Mouse (Mus musculus): Measurements from ENCODE around the gene Pik3cg. TPM values are rescaled to one million over a fixed set of nuclear protein-coding genes. Genes with fewer than 3 reads are reported as not detected.
"Not testable (repeated sequence)": the region's sequence is repeated elsewhere in the genome, so short reads cannot be mapped to it uniquely, and the experiment has no call there.

Pik3cg gene
- polyA plus RNA-seq (2012; rRNA removed): 0.72 and 1.1 TPM in 2 replicates

- Histone ChIP-seq H3K36me3 (ENCODE audit: control insufficient read depth, insufficient read depth, low read length) (no peaks in the 10 kb centered on the region), H3K4me1 (ENCODE audit: control insufficient read depth, insufficient read depth, low read length) (peaks cover 10% of the 10 kb centered on the region), H3K4me3 (ENCODE audit: control insufficient read depth, low read depth, low read length) (no peak within 1 kb of the TSS; the same call in 1 of the 2 replicates), H3K27me3 (ENCODE audit: control insufficient read depth, insufficient read depth, low read length) (no peaks in the 10 kb centered on the region), H3K27ac (ENCODE audit: control insufficient read depth, insufficient read depth, low read depth, low read length) (no peak within 1 kb of the TSS)
- TF ChIP-seq POLR2A (IDR thresholded peaks at IDR 0.05; ENCODE audit: control insufficient read depth, low read depth, low read length): no peak
- TF ChIP-seq CTCF (IDR thresholded peaks at IDR 0.05; ENCODE audit: control insufficient read depth, insufficient read depth, insufficient replicate concordance, low read depth, low read length): no peak
These were observed at the start of gene Pik3cg for GRCm38 (mm10) chr12:32207948-32208891. Gene Pik3cg, minus strand, starts transcription at chr12:32208659.

GRCm38 (mm10) chr12:32248483-32248882, 40.0 kb upstream of the Pik3cg start:
- H3K36me3 ChIP-seq (ENCODE audit: control insufficient read depth, insufficient read depth, low read length): no peaks in the 10 kb centered on the region
- TF ChIP-seq POLR2A (IDR thresholded peaks at IDR 0.05; ENCODE audit: control insufficient read depth, low read depth, low read length) (no peak), CTCF (IDR thresholded peaks at IDR 0.05; ENCODE audit: control insufficient read depth, insufficient read depth, insufficient replicate concordance, low read depth, low read length) (no peak)
- H3K4me1 ChIP-seq (ENCODE audit: control insufficient read depth, insufficient read depth, low read length): no peaks in the 10 kb centered on the region
- H3K4me3 ChIP-seq (ENCODE audit: control insufficient read depth, low read depth, low read length): no peak overlapping the region
- H3K27me3 ChIP-seq (ENCODE audit: control insufficient read depth, insufficient read depth, low read length): no peaks in the 10 kb centered on the region
- H3K27ac ChIP-seq (ENCODE audit: control insufficient read depth, insufficient read depth, low read depth, low read length): no peak overlapping the region

DNA sequence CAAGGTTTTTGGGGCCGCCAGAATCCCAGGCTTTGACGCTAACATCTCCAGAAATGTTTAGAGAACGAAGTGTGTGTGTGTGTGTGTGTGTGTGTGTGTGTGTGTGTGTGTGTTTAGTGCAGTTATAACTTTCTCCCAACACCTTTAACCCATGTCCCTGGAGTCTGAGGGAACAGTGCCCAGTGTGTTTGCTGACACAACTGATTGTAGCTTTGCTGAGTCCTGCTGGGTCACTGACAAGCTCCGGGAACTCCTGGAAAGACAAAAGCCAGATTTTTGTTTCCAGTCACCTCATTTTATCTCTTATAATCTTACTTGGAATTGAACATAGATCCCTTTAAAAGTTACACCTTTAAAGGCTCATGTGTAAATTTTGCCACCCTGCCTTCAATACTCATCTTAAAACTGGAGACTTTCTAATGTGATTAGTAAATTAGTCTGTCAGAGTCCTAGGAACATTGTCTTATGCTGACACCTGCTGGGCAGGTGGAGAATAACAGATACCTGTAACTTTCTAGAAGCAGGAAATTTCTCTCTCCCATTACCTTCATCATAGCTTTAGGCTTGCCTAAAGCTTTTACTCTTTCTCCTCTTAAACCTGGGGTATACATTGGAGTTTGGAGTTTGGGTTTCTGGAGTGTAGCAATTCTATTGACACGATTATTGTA, 37.2 kb upstream of the Pik3cg start:
- Histone ChIP-seq H3K36me3 (ENCODE audit: control insufficient read depth, insufficient read depth, low read length) (no peaks in the 10 kb centered on the region), H3K27me3 (ENCODE audit: control insufficient read depth, insufficient read depth, low read length) (no peaks in the 10 kb centered on the region), H3K4me1 (ENCODE audit: control insufficient read depth, insufficient read depth, low read length) (no peaks in the 10 kb centered on the region), H3K27ac (ENCODE audit: control insufficient read depth, insufficient read depth, low read depth, low read length) (no peak overlapping the region), H3K4me3 (ENCODE audit: control insufficient read depth, low read depth, low read length) (no peak overlapping the region)
- TF ChIP-seq POLR2A (IDR thresholded peaks at IDR 0.05; ENCODE audit: control insufficient read depth, low read depth, low read length) (no peak), CTCF (IDR thresholded peaks at IDR 0.05; ENCODE audit: control insufficient read depth, insufficient read depth, insufficient replicate concordance, low read depth, low read length) (no peak)

DNA sequence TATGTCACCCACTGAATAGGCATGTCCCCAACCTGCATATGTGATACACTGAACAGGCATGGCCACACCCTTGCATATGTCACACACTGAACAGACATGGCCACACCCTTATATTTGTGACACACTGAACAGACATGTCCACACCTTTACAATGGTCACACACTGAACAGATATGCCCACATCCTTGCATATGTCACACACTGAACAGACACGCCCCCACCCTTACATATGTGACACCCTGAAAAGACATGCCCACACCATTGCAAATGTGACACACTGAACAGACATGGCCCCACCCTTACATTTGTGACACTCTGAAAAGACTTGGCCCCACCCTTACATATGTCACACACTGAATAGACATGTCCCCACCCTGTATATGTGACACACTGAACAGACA, 35.1 kb upstream of the Pik3cg start:
- H3K27me3 ChIP-seq (ENCODE audit: control insufficient read depth, insufficient read depth, low read length): no peaks in the 10 kb centered on the region
- no peaks in the 10 kb centered on the region for H3K36me3 ChIP-seq (ENCODE audit: control insufficient read depth, insufficient read depth, low read length)
- H3K4me3 ChIP-seq (ENCODE audit: control insufficient read depth, low read depth, low read length): no peak overlapping the region; the same call in 1 of the 2 replicates
- H3K27ac ChIP-seq (ENCODE audit: control insufficient read depth, insufficient read depth, low read depth, low read length): peak overlapping the region; percentile 48
- no peak for TF ChIP-seq POLR2A (IDR thresholded peaks at IDR 0.05; ENCODE audit: control insufficient read depth, low read depth, low read length)
- TF ChIP-seq CTCF (IDR thresholded peaks at IDR 0.05; ENCODE audit: control insufficient read depth, insufficient read depth, insufficient replicate concordance, low read depth, low read length): no peak
- no peaks in the 10 kb centered on the region for H3K4me1 ChIP-seq (ENCODE audit: control insufficient read depth, insufficient read depth, low read length)

DNA sequence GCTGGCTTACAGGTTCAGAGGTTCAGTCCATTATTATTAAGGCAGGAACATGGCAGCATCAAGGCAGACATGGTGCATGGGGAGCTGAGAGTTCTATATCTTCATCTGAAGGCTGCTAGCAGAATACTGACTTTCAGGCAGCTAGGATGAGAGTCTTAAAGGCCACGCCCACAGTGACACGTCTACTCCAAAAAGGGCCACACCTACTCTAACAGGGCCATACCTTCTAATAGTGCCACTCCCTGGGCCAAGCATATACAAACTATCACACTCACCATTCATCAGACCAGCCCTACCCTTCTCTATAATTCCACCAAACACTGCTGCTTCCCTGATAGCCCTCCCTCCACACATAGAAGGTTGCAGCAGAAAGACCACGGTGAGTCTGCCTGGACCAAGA, 30.7 kb upstream of the Pik3cg start:
- H3K4me1 ChIP-seq (ENCODE audit: control insufficient read depth, insufficient read depth, low read length); H3K4me3 ChIP-seq (ENCODE audit: control insufficient read depth, low read depth, low read length); H3K27ac ChIP-seq (ENCODE audit: control insufficient read depth, insufficient read depth, low read depth, low read length); H3K36me3 ChIP-seq (ENCODE audit: control insufficient read depth, insufficient read depth, low read length); H3K27me3 ChIP-seq (ENCODE audit: control insufficient read depth, insufficient read depth, low read length): not testable (repeated sequence)

DNA sequence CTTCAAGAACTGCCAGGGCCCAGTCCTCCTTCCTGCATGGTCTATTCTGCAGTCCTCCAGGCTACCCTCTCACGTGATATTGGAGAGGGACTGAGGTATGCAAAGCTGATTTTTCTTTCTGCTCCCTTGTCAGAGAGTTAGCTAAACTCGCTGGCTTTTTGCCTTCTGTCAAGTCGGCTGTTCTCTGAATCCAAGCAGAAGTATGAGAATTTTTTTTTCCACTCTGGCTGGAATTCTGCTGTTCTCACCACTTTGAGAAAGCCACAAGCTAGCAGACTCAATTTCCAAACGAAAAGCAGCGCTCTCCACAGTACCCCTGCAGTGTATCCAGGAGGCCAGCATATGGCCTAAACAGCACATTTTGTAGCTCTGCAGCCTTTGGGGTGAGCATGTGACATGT, 30.0 kb upstream of the Pik3cg start:
- H3K36me3 ChIP-seq (ENCODE audit: control insufficient read depth, insufficient read depth, low read length): no peaks in the 10 kb centered on the region
- H3K4me3 ChIP-seq (ENCODE audit: control insufficient read depth, low read depth, low read length): no peak overlapping the region
- H3K27me3 ChIP-seq (ENCODE audit: control insufficient read depth, insufficient read depth, low read length): no peaks in the 10 kb centered on the region
- H3K27ac ChIP-seq (ENCODE audit: control insufficient read depth, insufficient read depth, low read depth, low read length): no peak overlapping the region
- no peak for TF ChIP-seq POLR2A (IDR thresholded peaks at IDR 0.05; ENCODE audit: control insufficient read depth, low read depth, low read length)
- TF ChIP-seq CTCF (IDR thresholded peaks at IDR 0.05; ENCODE audit: control insufficient read depth, insufficient read depth, insufficient replicate concordance, low read depth, low read length): no peak
- no peaks in the 10 kb centered on the region for H3K4me1 ChIP-seq (ENCODE audit: control insufficient read depth, insufficient read depth, low read length)

- no peak overlapping the region for H3K27ac ChIP-seq (ENCODE audit: control insufficient read depth, insufficient read depth, low read depth, low read length)
- H3K27me3 ChIP-seq (ENCODE audit: control insufficient read depth, insufficient read depth, low read length): no peaks in the 10 kb centered on the region
- TF ChIP-seq POLR2A (IDR thresholded peaks at IDR 0.05; ENCODE audit: control insufficient read depth, low read depth, low read length): no peak
- no peak for TF ChIP-seq CTCF (IDR thresholded peaks at IDR 0.05; ENCODE audit: control insufficient read depth, insufficient read depth, insufficient replicate concordance, low read depth, low read length)
- no peaks in the 10 kb centered on the region for H3K36me3 ChIP-seq (ENCODE audit: control insufficient read depth, insufficient read depth, low read length)
- no peak overlapping the region for H3K4me3 ChIP-seq (ENCODE audit: control insufficient read depth, low read depth, low read length)
- H3K4me1 ChIP-seq (ENCODE audit: control insufficient read depth, insufficient read depth, low read length): no peaks in the 10 kb centered on the region
These were observed 29.4 kb upstream of the Pik3cg start for GRCm38 (mm10) chr12:32237839-32238238.

Data from testis, adult 2 months (tissue).